Mouse (Mus musculus) G1E (cell line): ENCODE results near the gene Fev.

Source experiments
- CTCF ChIP-seq: IDR thresholded peaks from 2 replicates; pipeline ENCODE4 v1.5.1; 2012; ENCODE audit warnings: low read depth, low read length, inconsistent platforms, mixed read lengths
- GATA1 ChIP-seq: IDR thresholded peaks from 2 replicates; pipeline ENCODE4 v1.6.1; 2012; ENCODE audit warnings: borderline replicate concordance, low read length, inconsistent platforms, mixed read lengths
- GATA2 ChIP-seq: IDR thresholded peaks from 2 replicates; pipeline ENCODE4 v1.6.1; 2012; ENCODE audit warnings: low read depth, low read length, inconsistent platforms, borderline replicate concordance
- TAL1 ChIP-seq: conservative IDR thresholded peaks from 2 replicates; pipeline ENCODE4 v1.6.1; 2012; ENCODE audit warnings: low read depth, low read length, inconsistent platforms, mixed read lengths

DNA sequence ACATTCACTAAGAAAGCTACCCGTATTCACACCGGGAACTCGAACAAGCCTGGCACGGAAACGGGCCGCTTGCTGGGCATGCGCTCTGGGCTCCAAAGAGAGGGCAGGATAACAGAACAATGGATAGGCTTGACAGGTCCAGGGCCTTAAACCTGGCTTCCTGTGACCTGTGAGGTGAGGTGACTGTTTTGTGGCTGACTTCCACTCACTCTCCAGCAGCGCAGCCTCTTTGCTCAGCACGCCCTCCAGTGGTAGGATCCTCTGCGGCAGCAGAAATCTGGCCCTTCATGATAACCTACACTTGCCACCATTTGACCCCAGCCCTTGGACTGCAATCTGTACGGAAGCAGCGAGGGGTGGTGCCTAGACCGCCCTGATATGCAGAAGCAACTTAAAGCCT is 30.5 kb upstream of the Fev start:
- no peak for TF ChIP-seq CTCF
- TF ChIP-seq GATA1 = no peak
- no peak for TF ChIP-seq TAL1
- TF ChIP-seq GATA2 = no peak
